Mouse (Mus musculus) lung, embryonic 16.5 days (tissue): ENCODE measurements around the gene Ucn3. TPM values are rescaled to one million over a fixed set of nuclear protein-coding genes. Genes with fewer than 3 reads are reported as not detected.
A peak's percentile ranks its signal among the peaks of the same experiment; 100 is the strongest.
"Not testable (repeated sequence)": the region's sequence is repeated elsewhere in the genome, so short reads cannot be mapped to it uniquely, and the experiment has no call there.

Experiments
- ATAC-seq: fragments of 200-750 bp; cut with Nextera tagmentation; 2 replicates; pipeline ENCODE4 v1.8.0; 2017; ENCODE audit warnings: low read depth, mild to moderate bottlenecking, moderate library complexity
- H3K27ac ChIP-seq: fragments of 300-500 bp; sonication (generic); 2 replicates; pipeline ENCODE4 v1.5.1; 2014; ENCODE audit warnings: mild to moderate bottlenecking, control low read depth, low read length
- H3K27me3 ChIP-seq: fragments of 300-500 bp; sonication (generic); 2 replicates; pipeline ENCODE4 v1.6.1; 2014; ENCODE audit warnings: low read depth, low read length, mixed read lengths; ENCODE audit not compliant: control insufficient read depth, insufficient read depth
- H3K36me3 ChIP-seq: fragments of 300-500 bp; sonication (generic); 2 replicates; pipeline ENCODE4 v1.6.1; 2014; ENCODE audit warnings: low read length; ENCODE audit not compliant: control insufficient read depth, insufficient read depth
- H3K4me1 ChIP-seq: fragments of 300-500 bp; sonication (generic); replicated peaks from 2 replicates; pipeline ENCODE4 v1.6.1; 2014; ENCODE audit warnings: low read length, mixed read lengths; ENCODE audit not compliant: control insufficient read depth, insufficient read depth
- H3K4me2 ChIP-seq: fragments of 300-500 bp; sonication (generic); 2 replicates; pipeline ENCODE4 v1.6.1; 2014; ENCODE audit warnings: low read depth, low read length, control low read depth
- H3K4me3 ChIP-seq: fragments of 300-500 bp; sonication (generic); 2 replicates; pipeline ENCODE4 v1.5.1; 2014; ENCODE audit warnings: mild to moderate bottlenecking, low read length, control low read depth
- H3K9ac ChIP-seq: fragments of 300-500 bp; sonication (generic); 2 replicates; pipeline ENCODE4 v1.6.1; 2014; ENCODE audit warnings: low read length, control low read depth
- H3K9me3 ChIP-seq: fragments of 300-500 bp; sonication (generic); 2 replicates; pipeline ENCODE4 v1.6.1; 2016; ENCODE audit warnings: low read length; ENCODE audit not compliant: control insufficient read depth
- WGBS: fragments of 180-500 bp; shearing (Covaris S2); extraction: QIAGEN DNeasy Blood & Tissue Kit; methylation state at CpG from one replicate; pipeline ENCODE4 v1.1.7; 2014; 5-methylcytosine and 5-hydroxymethylcytosine counted together
- polyA plus RNA-seq: library from polyadenylated mRNA; unstranded; fragments of >200 nt; fragmentation: Nextera tagmentation; extraction: Ambion mirVana; gene quantifications from 2 replicates; pipeline ENCODE4 v1.2.1, GENCODE M21; 2015

Gene Ucn3
- polyA plus RNA-seq, 1 experiment from 2014 or later: not detected

- H3K4me1 ChIP-seq: no peaks in the 10 kb centered on the region
- H3K27ac ChIP-seq: no peak overlapping the region
- H3K4me3 ChIP-seq: no peak overlapping the region
- no peaks in the 10 kb centered on the region for H3K9me3 ChIP-seq
- no peaks in the 10 kb centered on the region for H3K36me3 ChIP-seq
- no peaks in the 10 kb centered on the region for H3K27me3 ChIP-seq
- no peak overlapping the region for H3K9ac ChIP-seq
- no peak overlapping the region for H3K4me2 ChIP-seq
- ATAC-seq: no peak
- WGBS: 75% methylated on average over 5 of the region's 5 CpGs
Measured at GRCm38 (mm10) chr13:3924483-3924882, 20.7 kb downstream of the Ucn3 start.

GRCm38 (mm10) chr13:3917571-3918311, 27.4 kb downstream of the Ucn3 start, which contains the start of the genes Net1 and Tubal3:
Net1 (minus strand) TSS chr13:3918220.
Tubal3 (plus strand) TSS chr13:3918274.
- Histone ChIP-seq H3K27me3 (no peaks in the 10 kb centered on the region), H3K9ac (peak within 1 kb of the TSS; percentile 93), H3K9me3 (no peaks in the 10 kb centered on the region; the same call in 1 of the 2 replicates), H3K4me1 (peaks cover 11% of the 10 kb centered on the region; the same call in 1 of the 2 replicates), H3K36me3 (peaks cover 3% of the 10 kb centered on the region; the same call in 1 of the 2 replicates), H3K27ac (peak within 1 kb of the TSS; percentile 83), H3K4me3 (peak within 1 kb of the TSS; percentile 96), H3K4me2 (peak within 1 kb of the TSS; percentile 60)
- under 1% methylated on average over 52 of the region's 52 CpGs for WGBS
- peak; percentile 99 for ATAC-seq

DNA sequence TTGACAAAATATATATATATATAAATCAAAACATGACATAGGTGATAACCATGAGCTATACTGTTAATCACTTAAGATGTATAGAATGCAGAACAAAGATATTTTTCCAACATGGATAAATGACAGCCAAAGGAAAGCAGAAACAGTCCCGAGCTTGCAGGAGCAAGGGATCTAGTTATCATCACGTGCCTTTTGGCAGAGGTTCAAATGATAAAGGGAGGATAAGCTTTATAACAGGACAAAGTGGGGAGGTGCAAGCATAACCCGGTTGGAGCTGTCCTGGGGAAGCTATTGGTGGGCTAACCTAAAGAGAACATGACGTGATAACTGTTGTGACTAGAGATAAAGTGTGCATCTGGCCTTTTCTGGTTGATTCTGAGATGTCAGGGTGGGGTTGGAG, 31.6 kb downstream of the Ucn3 start:
- no peak for ATAC-seq
- Histone ChIP-seq H3K9me3 (no peaks in the 10 kb centered on the region; the same call in 1 of the 2 replicates), H3K4me1 (peaks cover 11% of the 10 kb centered on the region), H3K27me3 (no peaks in the 10 kb centered on the region), H3K36me3 (peaks cover 12% of the 10 kb centered on the region; the same call in 1 of the 2 replicates), H3K4me3 (no peak overlapping the region), H3K9ac (no peak overlapping the region), H3K4me2 (no peak overlapping the region), H3K27ac (no peak overlapping the region)
- WGBS: 62% methylated on average over 4 of the region's 4 CpGs

DNA sequence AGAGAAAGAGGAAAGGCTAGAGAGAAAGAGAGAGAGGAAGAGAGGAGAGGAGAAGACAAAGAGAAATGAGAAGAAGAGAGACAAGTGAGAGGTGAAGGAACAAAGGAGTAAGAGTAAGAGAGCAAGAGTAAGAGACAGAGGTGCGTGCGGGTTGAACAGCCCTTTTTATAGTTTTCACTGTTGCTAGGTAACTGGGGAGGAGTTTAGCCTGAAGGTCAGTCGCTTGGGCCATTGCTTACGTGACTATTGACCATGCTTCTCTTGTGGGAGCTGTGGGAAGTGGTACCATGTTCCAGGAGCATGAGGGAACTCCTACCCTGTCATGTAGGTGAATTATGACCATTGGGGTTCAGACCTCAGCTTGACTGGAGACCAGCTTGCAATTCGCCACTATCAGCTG, 34.8 kb downstream of the Ucn3 start:
- Histone ChIP-seq H3K9me3 (no peaks in the 10 kb centered on the region; the same call in 1 of the 2 replicates), H3K4me3 (no peak overlapping the region), H3K4me2 (no peak overlapping the region), H3K27ac (no peak overlapping the region), H3K9ac (no peak overlapping the region), H3K4me1 (peaks cover 2% of the 10 kb centered on the region; the same call in 1 of the 2 replicates), H3K27me3 (no peaks in the 10 kb centered on the region), H3K36me3 (peaks cover 12% of the 10 kb centered on the region; the same call in 1 of the 2 replicates)
- WGBS: 89% methylated on average over 5 of the region's 5 CpGs
- no peak for ATAC-seq

DNA sequence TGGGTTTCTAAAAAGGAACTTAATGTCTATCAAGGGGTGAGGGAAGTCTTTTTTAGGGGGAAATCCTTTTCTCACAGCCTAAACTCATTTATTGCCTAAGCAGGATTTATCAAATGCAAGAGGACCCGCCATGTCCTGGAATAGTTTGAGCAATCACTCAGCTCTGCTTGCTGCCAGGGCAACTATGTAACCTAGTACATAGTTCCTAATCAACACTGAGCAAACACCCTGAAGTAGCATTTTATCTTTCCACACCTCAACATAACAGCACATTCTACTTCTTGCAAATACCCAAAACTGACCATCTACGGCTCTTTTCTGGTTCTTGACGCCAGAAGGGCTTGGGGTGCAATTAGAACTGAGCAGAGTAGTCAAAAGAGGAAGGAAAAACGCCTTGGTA, 36.9 kb downstream of the Ucn3 start:
- Histone ChIP-seq H3K9me3 (no peaks in the 10 kb centered on the region), H3K4me1 (peaks cover 2% of the 10 kb centered on the region; the same call in 1 of the 2 replicates), H3K36me3 (peaks cover 10% of the 10 kb centered on the region; the same call in 1 of the 2 replicates), H3K27ac (peak overlapping the region; percentile 57), H3K27me3 (no peaks in the 10 kb centered on the region), H3K9ac (no peak overlapping the region), H3K4me3 (no peak overlapping the region), H3K4me2 (no peak overlapping the region)
- peak; percentile 85 for ATAC-seq
- 43% methylated on average over 4 of the region's 4 CpGs for WGBS

GRCm38 (mm10) chr13:3907151-3907696, 37.9 kb downstream of the Ucn3 start:
- H3K4me2 ChIP-seq: no peak overlapping the region
- no peak overlapping the region for H3K9ac ChIP-seq
- H3K27me3 ChIP-seq: no peaks in the 10 kb centered on the region
- no peak overlapping the region for H3K27ac ChIP-seq
- 0 out of 2 replicates have a peak, but pooled peaks cover 7% of the 10 kb centered on the region for H3K36me3 ChIP-seq
- ATAC-seq: 0 out of 2 replicates have a peak, but pooled peaks have one; percentile 41
- H3K9me3 ChIP-seq: no peaks in the 10 kb centered on the region
- 51% methylated on average over 6 of the region's 6 CpGs for whole genome bisulfite sequencing
- no peak overlapping the region for H3K4me3 ChIP-seq
- peaks cover 2% of the 10 kb centered on the region; the same call in 1 of the 2 replicates for H3K4me1 ChIP-seq

- H3K27me3 ChIP-seq: no peaks in the 10 kb centered on the region
- H3K4me1 ChIP-seq: no peaks in the 10 kb centered on the region
- ATAC-seq: no peak
- no peaks in the 10 kb centered on the region for H3K9me3 ChIP-seq
- 88% methylated on average over 9 of the region's 9 CpGs for WGBS
- H3K4me2 ChIP-seq: no peak overlapping the region
- no peak overlapping the region for H3K9ac ChIP-seq
- no peaks in the 10 kb centered on the region; the same call in 1 of the 2 replicates for H3K36me3 ChIP-seq
- H3K27ac ChIP-seq: no peak overlapping the region
- H3K4me3 ChIP-seq: no peak overlapping the region
Measured at GRCm38 (mm10) chr13:3899301-3899700, 45.8 kb downstream of the Ucn3 start.

- not testable (repeated sequence) for H3K9me3 ChIP-seq, ATAC-seq, H3K4me3 ChIP-seq, H3K4me2 ChIP-seq, H3K9ac ChIP-seq, H3K4me1 ChIP-seq, H3K36me3 ChIP-seq, H3K27me3 ChIP-seq, H3K27ac ChIP-seq
- 90% methylated on average over 5 of the region's 5 CpGs for WGBS
Measured at GRCm38 (mm10) chr13:3898202-3898601, 46.9 kb downstream of the Ucn3 start.

GRCm38 (mm10) chr13:3896913-3897312, 48.2 kb downstream of the Ucn3 start:
- Histone ChIP-seq H3K27ac (no peak overlapping the region), H3K4me2 (no peak overlapping the region), H3K9me3 (no peaks in the 10 kb centered on the region), H3K27me3 (no peaks in the 10 kb centered on the region), H3K9ac (no peak overlapping the region), H3K4me1 (peaks cover 3% of the 10 kb centered on the region; the same call in 1 of the 2 replicates), H3K4me3 (no peak overlapping the region), H3K36me3 (no peaks in the 10 kb centered on the region; the same call in 1 of the 2 replicates)
- WGBS: 24% methylated on average over 5 of the region's 5 CpGs
- no peak for ATAC-seq
